10 mouse cellular contexts compared by ENCODE assay signal in the genomic region with DNA sequence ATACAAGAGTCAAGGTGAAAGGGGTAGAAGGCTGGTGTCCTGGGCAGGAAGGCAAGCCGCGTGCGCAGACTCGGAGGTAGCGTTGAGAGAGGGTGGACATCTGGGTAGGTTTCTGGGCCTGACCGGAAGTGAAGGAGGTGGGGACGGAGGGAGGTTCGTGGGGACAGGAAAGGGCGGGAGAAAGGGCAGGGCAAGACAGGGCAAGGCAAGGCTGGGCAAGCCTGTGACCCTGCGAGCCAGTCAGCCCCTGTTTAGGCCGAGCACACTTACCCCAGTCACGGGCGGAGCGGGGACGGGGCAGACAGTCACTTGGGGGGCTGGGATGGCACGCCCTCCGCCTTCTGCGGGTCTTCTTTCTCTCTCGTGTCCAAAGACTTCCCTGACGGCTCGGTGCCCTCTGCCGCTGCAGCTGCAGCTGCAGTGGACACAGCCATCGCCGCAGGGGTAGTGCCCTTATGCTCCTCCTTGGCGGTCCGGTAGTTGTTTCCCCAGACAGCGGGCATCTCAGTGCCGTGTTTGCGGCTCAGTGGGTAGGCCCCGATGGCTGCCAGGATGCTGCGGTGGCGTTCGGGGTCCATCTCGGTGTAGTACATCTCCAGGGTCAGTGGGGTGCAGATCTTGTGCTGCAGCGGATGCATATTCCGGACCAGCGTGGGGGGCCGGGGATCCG. TPM values are rescaled to one million over a fixed set of nuclear protein-coding genes. Genes with fewer than 3 reads are reported as not detected.
DNase-seq lines count a peak whose midpoint lies in the region; ATAC-seq lines count a peak whose summit lies in the region.
"Had no signal": no experiment of that assay in that cellular context is flagged by ENCODE, and none has a peak within 500 bp of the region (broad histone marks: within the 10 kb centered on the region; RNA-seq: fewer than 3 reads in every experiment).

No protein-coding gene starts in this region.

- peak overlapping the region; percentile 47; the same call in 1 of the 2 replicates for H3K9ac ChIP-seq in kidney, embryonic 14.5 days (ENCODE audit: low read depth, low read length)
- H3K9ac ChIP-seq in forebrain, embryonic 14.5 days (ENCODE audit: low read length) = 0 out of 2 replicates have a peak overlapping the region, but pooled peaks have one; percentile 13
- peak overlapping the region; percentile 51 for H3K9ac ChIP-seq in limb, embryonic 13.5 days
- H3K9ac ChIP-seq in neural tube, embryonic 11.5 days (ENCODE audit: low read length) = peak overlapping the region; percentile 19; the same call in 1 of the 2 replicates

- WGBS in kidney, embryonic 14.5 days = 34% methylated on average over 39 of the region's 39 CpGs
- WGBS in forebrain, embryonic 14.5 days = 43% methylated on average over 39 of the region's 39 CpGs
- WGBS in limb, embryonic 13.5 days = 29% methylated on average over 39 of the region's 39 CpGs
- WGBS in neural tube, embryonic 11.5 days = 35% methylated on average over 36 of the region's 39 CpGs

- no peaks in the 10 kb centered on the region for H3K9me3 ChIP-seq in kidney, embryonic 14.5 days (ENCODE audit: control insufficient read depth, low read length)
- no peaks in the 10 kb centered on the region for H3K9me3 ChIP-seq in forebrain, embryonic 14.5 days (replicated peaks; ENCODE audit: control insufficient read depth, low read length)
- H3K9me3 ChIP-seq in limb, embryonic 13.5 days = no peaks in the 10 kb centered on the region
- H3K9me3 ChIP-seq in neural tube, embryonic 11.5 days (ENCODE audit: control insufficient read depth, low read length) = no peaks in the 10 kb centered on the region

- ATAC-seq in kidney, embryonic 14.5 days (ENCODE audit: low FRiP score, low TSS enrichment) = peak; percentile 68
- ATAC-seq in forebrain, embryonic 14.5 days = no peak
- ATAC-seq in limb, embryonic 13.5 days (ENCODE audit: low FRiP score, low read depth) = no peak
- no peak for ATAC-seq in neural tube, embryonic 11.5 days (ENCODE audit: insufficient read depth, low FRiP score, low TSS enrichment)

- no peaks in the 10 kb centered on the region for H3K36me3 ChIP-seq in kidney, embryonic 14.5 days (ENCODE audit: control insufficient read depth, insufficient read depth, low read length)
- 0 out of 2 replicates have a peak, but pooled peaks cover 4% of the 10 kb centered on the region for H3K36me3 ChIP-seq in forebrain, embryonic 14.5 days (ENCODE audit: control insufficient read depth, insufficient read depth, low read length)
- H3K36me3 ChIP-seq in limb, embryonic 13.5 days = no peaks in the 10 kb centered on the region
- H3K36me3 ChIP-seq in neural tube, embryonic 11.5 days (ENCODE audit: control insufficient read depth, insufficient read depth, low read length) = no peaks in the 10 kb centered on the region

- H3K4me3 ChIP-seq in kidney, embryonic 14.5 days (ENCODE audit: low read length) = peak overlapping the region; percentile 31
- H3K4me3 ChIP-seq in forebrain, embryonic 14.5 days (ENCODE audit: low read depth, low read length) = no peak overlapping the region
- peak overlapping the region; percentile 27 for H3K4me3 ChIP-seq in limb, embryonic 13.5 days
- H3K4me3 ChIP-seq in neural tube, embryonic 11.5 days (ENCODE audit: low read depth, low read length) = 0 out of 2 replicates have a peak overlapping the region, but pooled peaks have one; percentile 3

- peak overlapping the region; percentile 45 for H3K4me2 ChIP-seq in kidney, embryonic 14.5 days (replicated peaks; ENCODE audit: low read depth, low read length)
- H3K4me2 ChIP-seq in forebrain, embryonic 14.5 days (ENCODE audit: low read length) = peak overlapping the region; percentile 1; the same call in 1 of the 2 replicates
- H3K4me2 ChIP-seq in limb, embryonic 13.5 days (replicated peaks) = peak overlapping the region; percentile 55
- H3K4me2 ChIP-seq in neural tube, embryonic 11.5 days (ENCODE audit: low read depth) = peak overlapping the region; percentile 32

- DNase-seq in kidney, postnatal 10 days = no peak
- DNase-seq in forebrain, embryonic 14.5 days (ENCODE audit: low spot score) = no peak
- no peak for DNase-seq in neural tube, embryonic 11.5 days (ENCODE audit: low spot score)
- DNase-seq in gastrocnemius, adult 8-10 months (ENCODE audit: low spot score in 2 of 2) = no peak
- DNase-seq in gastrocnemius, postnatal 10 days = no peak
- no peak for DNase-seq in thymus, adult 18-20 months

- no peak overlapping the region for H3K27ac ChIP-seq in kidney, embryonic 14.5 days (ENCODE audit: low read depth, low read length)
- no peak overlapping the region for H3K27ac ChIP-seq in forebrain, embryonic 14.5 days (ENCODE audit: low read depth, low read length)
- H3K27ac ChIP-seq in limb, embryonic 13.5 days = no peak overlapping the region
- no peak overlapping the region for H3K27ac ChIP-seq in neural tube, embryonic 11.5 days (ENCODE audit: low read depth, low read length)

- no peaks in the 10 kb centered on the region for H3K4me1 ChIP-seq in kidney, embryonic 14.5 days (ENCODE audit: control insufficient read depth, insufficient read depth, low read length)
- H3K4me1 ChIP-seq in forebrain, embryonic 14.5 days (ENCODE audit: control insufficient read depth, insufficient read depth, low read length) = no peaks in the 10 kb centered on the region
- H3K4me1 ChIP-seq in limb, embryonic 13.5 days = no peaks in the 10 kb centered on the region
- no peaks in the 10 kb centered on the region for H3K4me1 ChIP-seq in neural tube, embryonic 11.5 days (ENCODE audit: control insufficient read depth, insufficient read depth, low read length)

- no peaks in the 10 kb centered on the region for H3K27me3 ChIP-seq in kidney, embryonic 14.5 days (ENCODE audit: control insufficient read depth, insufficient read depth, low read length)
- H3K27me3 ChIP-seq in forebrain, embryonic 14.5 days (replicated peaks; ENCODE audit: control insufficient read depth, insufficient read depth, low read length) = 0 out of 2 replicates have a peak, but pooled peaks cover 15% of the 10 kb centered on the region
- H3K27me3 ChIP-seq in limb, embryonic 13.5 days = peaks cover 41% of the 10 kb centered on the region
- no peaks in the 10 kb centered on the region for H3K27me3 ChIP-seq in neural tube, embryonic 11.5 days (ENCODE audit: control insufficient read depth, insufficient read depth, low read length)

RNA-seq across cellular contexts. Expression of a gene that starts 12.2 kb away (rescaled TPM):
- 0.91 TPM in 2 replicates for polyA plus RNA-seq in kidney, embryonic 14.5 days (2014; fragmentation: Nextera tagmentation; extraction: Ambion mirVana)
- 114 and 141 TPM in 2 replicates for polyA plus RNA-seq in forebrain, embryonic 14.5 days (2014; fragmentation: Nextera tagmentation; extraction: Ambion mirVana)
- polyA plus RNA-seq in limb, embryonic 13.5 days (2015; fragmentation: Nextera tagmentation; extraction: Ambion mirVana) = 1.1 TPM in 2 replicates
- 9.4 and 11.4 TPM in 2 replicates for polyA plus RNA-seq in neural tube, embryonic 11.5 days (2014; fragmentation: Nextera tagmentation; extraction: Ambion mirVana)
- total RNA-seq in gastrocnemius, adult 8-10 months (2022) = under 1 TPM; 0.29 to 0.78 (median 0.47) TPM
- total RNA-seq in gastrocnemius, postnatal 10 days (2021) = under 1 TPM in 1 of 2 experiments, not detected in 1; 0.36 TPM
- total RNA-seq: MEL had no signal

RNA-seq across cellular contexts. Expression of a gene that starts 21.3 kb away (rescaled TPM):
- not detected in 2 replicates for polyA plus RNA-seq in kidney, embryonic 14.5 days (2014; fragmentation: Nextera tagmentation; extraction: Ambion mirVana)
- 0.93 and 1.2 TPM in 2 replicates for polyA plus RNA-seq in forebrain, embryonic 14.5 days (2014; fragmentation: Nextera tagmentation; extraction: Ambion mirVana)
- not detected in 2 replicates for polyA plus RNA-seq in limb, embryonic 13.5 days (2015; fragmentation: Nextera tagmentation; extraction: Ambion mirVana)
- polyA plus RNA-seq in neural tube, embryonic 11.5 days (2014; fragmentation: Nextera tagmentation; extraction: Ambion mirVana) = 93.7 and 103 TPM in 2 replicates
- not detected for total RNA-seq in gastrocnemius, adult 8-10 months (2022)
- not detected for total RNA-seq in gastrocnemius, postnatal 10 days (2021)
- total RNA-seq: heart, postnatal 10 days; MEL had no signal

RNA-seq across cellular contexts. Expression of a gene that starts 23.0 kb away (rescaled TPM):
- polyA plus RNA-seq in kidney, embryonic 14.5 days (2014; fragmentation: Nextera tagmentation; extraction: Ambion mirVana) = 0.38 TPM in 1 of 2 replicates, not detected in the other
- not detected in 2 replicates for polyA plus RNA-seq in forebrain, embryonic 14.5 days (2014; fragmentation: Nextera tagmentation; extraction: Ambion mirVana)
- 0.25 TPM in 1 of 2 replicates, not detected in the other for polyA plus RNA-seq in limb, embryonic 13.5 days (2015; fragmentation: Nextera tagmentation; extraction: Ambion mirVana)
- not detected in 2 replicates for polyA plus RNA-seq in neural tube, embryonic 11.5 days (2014; fragmentation: Nextera tagmentation; extraction: Ambion mirVana)
- not detected for total RNA-seq in gastrocnemius, adult 8-10 months (2022)
- not detected for total RNA-seq in gastrocnemius, postnatal 10 days (2021)
- total RNA-seq: heart, postnatal 10 days; MEL had no signal

RNA-seq across cellular contexts. Expression of a gene that starts 32.1 kb away (rescaled TPM):
- 32.4 and 36.2 TPM in 2 replicates for polyA plus RNA-seq in kidney, embryonic 14.5 days (2014; fragmentation: Nextera tagmentation; extraction: Ambion mirVana)
- 19.7 and 23.9 TPM in 2 replicates for polyA plus RNA-seq in forebrain, embryonic 14.5 days (2014; fragmentation: Nextera tagmentation; extraction: Ambion mirVana)
- polyA plus RNA-seq in limb, embryonic 13.5 days (2015; fragmentation: Nextera tagmentation; extraction: Ambion mirVana) = 22.1 and 24.9 TPM in 2 replicates
- polyA plus RNA-seq in neural tube, embryonic 11.5 days (2014; fragmentation: Nextera tagmentation; extraction: Ambion mirVana) = 12.8 and 13.1 TPM in 2 replicates
- total RNA-seq in gastrocnemius, adult 8-10 months (2022) = 10 to 100 TPM; 28.9 to 41.2 (median 36.3) TPM
- 10 to 100 TPM; 31.2 TPM for total RNA-seq in gastrocnemius, postnatal 10 days (2021)

RNA-seq across cellular contexts. Expression of a gene that starts 33.7 kb away (rescaled TPM):
- polyA plus RNA-seq in kidney, embryonic 14.5 days (2014; fragmentation: Nextera tagmentation; extraction: Ambion mirVana) = 40.6 and 62.9 TPM in 2 replicates
- 64.3 and 67.7 TPM in 2 replicates for polyA plus RNA-seq in forebrain, embryonic 14.5 days (2014; fragmentation: Nextera tagmentation; extraction: Ambion mirVana)
- 67.4 and 68.0 TPM in 2 replicates for polyA plus RNA-seq in limb, embryonic 13.5 days (2015; fragmentation: Nextera tagmentation; extraction: Ambion mirVana)
- polyA plus RNA-seq in neural tube, embryonic 11.5 days (2014; fragmentation: Nextera tagmentation; extraction: Ambion mirVana) = 73.9 and 83.4 TPM in 2 replicates
- total RNA-seq in gastrocnemius, adult 8-10 months (2022) = 10 to 100 TPM; 19.9 to 22.3 (median 20.9) TPM
- 10 to 100 TPM; 21.9 to 29.6 TPM for total RNA-seq in gastrocnemius, postnatal 10 days (2021)

Comparison
In these comparisons a context has a peak if more than half of its experiments do, and no peak if none do; other contexts are left out.
1. H3K4me2 ChIP-seq: peak in every context shown above with its lines; median percentile 55 in limb, embryonic 13.5 days; 45 in kidney, embryonic 14.5 days; 32 in neural tube, embryonic 11.5 days; 1 in forebrain, embryonic 14.5 days.
2. RNA of a gene that starts 21.3 kb away (polyA plus RNA-seq): 93.7 to 103 TPM in neural tube, embryonic 11.5 days; 0.93 to 1.2 TPM in forebrain, embryonic 14.5 days, not detected in limb, embryonic 13.5 days and not detected in kidney, embryonic 14.5 days; every median in the first group is over 10 times any median in the second.
3. Peak in every context shown above with its lines, with median percentiles within 50 percentile points of each other: H3K9ac ChIP-seq.